Mouse (Mus musculus): ENCODE measurements around the gene Zfp629.

GRCm38 (mm10) chr7:127586149-127586548 is 29.4 kb downstream of the Zfp629 start:
- no peak for TF ChIP-seq CTCF (IDR thresholded peaks at IDR 0.05; ENCODE audit: low read depth, low read length)
- no peak for TF ChIP-seq POLR2A (IDR thresholded peaks at IDR 0.05; ENCODE audit: insufficient read depth, low read length)
